Mouse (Mus musculus): Measurements from ENCODE around the gene Gm10696. TPM values are rescaled to one million over a fixed set of nuclear protein-coding genes. Genes with fewer than 3 reads are reported as not detected.
"Not testable (repeated sequence)": the region's sequence is repeated elsewhere in the genome, so short reads cannot be mapped to it uniquely, and the experiment has no call there.

Gm10696 gene
- polyA plus RNA-seq (2015; fragmentation: Nextera tagmentation; extraction: Ambion mirVana) = not detected in 2 replicates

DNA sequence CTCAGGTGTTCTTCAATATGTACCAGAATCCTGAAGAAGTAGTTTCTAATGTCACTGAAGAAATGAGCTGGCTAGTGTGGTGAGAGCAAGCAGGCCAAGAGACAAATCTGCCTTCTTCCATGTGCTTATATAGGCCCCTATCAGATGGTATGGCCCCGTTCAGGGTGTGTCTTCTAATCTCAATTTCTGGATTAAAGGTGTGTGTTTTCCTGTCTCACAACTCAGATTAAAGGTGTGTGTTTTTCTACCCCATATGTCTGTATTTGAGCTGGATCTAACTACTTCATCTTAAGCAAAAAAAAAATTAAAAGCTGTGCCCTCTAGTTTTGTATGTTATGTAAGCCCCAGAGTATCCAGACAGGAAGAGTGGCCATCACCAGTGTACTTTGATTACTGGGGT, at the start of gene Gm10696:
Gene Gm10696 (minus strand): TSS at position 101 of the 400 bp plus-strand sequence.
- H3K9me3 ChIP-seq (replicated peaks); H3K4me3 ChIP-seq (replicated peaks); H3K9ac ChIP-seq (replicated peaks); H3K4me2 ChIP-seq; H3K27me3 ChIP-seq (replicated peaks); ATAC-seq (ENCODE audit: low FRiP score); H3K36me3 ChIP-seq; H3K4me1 ChIP-seq; H3K27ac ChIP-seq (replicated peaks): not testable (repeated sequence)
- WGBS = 93% methylated on average over 1 of the region's 1 CpGs

DNA sequence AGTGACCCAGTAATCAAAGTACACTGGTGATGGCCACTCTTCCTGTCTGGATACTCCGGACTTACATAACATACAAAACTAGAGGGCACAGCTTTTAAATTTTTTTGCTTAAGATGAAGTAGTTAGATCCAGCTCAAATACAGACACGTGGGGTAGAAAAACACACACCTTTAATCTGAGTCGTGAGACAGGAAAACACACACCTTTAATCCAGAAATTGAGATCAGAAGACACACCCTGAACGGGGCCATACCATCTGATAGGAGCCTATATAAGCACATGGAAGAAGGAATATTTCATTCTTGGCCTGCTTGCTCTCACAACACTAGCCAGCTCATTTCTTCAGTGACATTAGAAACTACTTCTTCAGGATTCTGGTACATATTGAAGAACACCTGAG, 18.4 kb upstream of the Gm10696 start, which contains the start of gene Gm5286:
Gene Gm5286 (plus strand): TSS at position 301 of the 400 bp plus-strand sequence.
- H3K36me3 ChIP-seq; H3K4me1 ChIP-seq; H3K4me3 ChIP-seq (replicated peaks); H3K27ac ChIP-seq (replicated peaks); ATAC-seq (ENCODE audit: low FRiP score); H3K9me3 ChIP-seq (replicated peaks); H3K27me3 ChIP-seq (replicated peaks); H3K4me2 ChIP-seq; H3K9ac ChIP-seq (replicated peaks): not testable (repeated sequence)
- 84% methylated on average over 3 of the region's 4 CpGs for whole genome bisulfite sequencing

DNA sequence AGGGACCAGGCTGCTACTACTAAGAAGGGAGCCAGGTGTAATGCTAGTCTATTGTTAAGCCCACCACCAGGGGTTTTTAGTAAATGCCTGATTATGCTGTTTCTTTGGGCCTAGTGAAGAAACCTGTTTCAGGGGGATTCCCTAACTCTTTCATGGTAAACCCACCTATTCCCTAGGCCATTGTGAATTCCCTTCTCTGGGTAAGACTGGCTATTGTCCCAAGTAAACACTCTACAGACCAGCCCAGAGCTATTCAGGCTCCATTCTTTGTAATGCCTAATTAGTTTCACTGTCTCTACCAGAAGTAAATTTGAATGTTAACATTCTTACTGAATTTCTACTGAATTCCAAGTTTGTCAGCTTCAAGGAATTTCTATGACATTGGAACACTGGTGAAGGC, 10.6 kb downstream of the Gm10696 start:
- ATAC-seq (ENCODE audit: low FRiP score); H3K4me3 ChIP-seq (replicated peaks); H3K9ac ChIP-seq (replicated peaks); H3K9me3 ChIP-seq (replicated peaks); H3K4me1 ChIP-seq; H3K27me3 ChIP-seq (replicated peaks); H3K27ac ChIP-seq (replicated peaks); H3K36me3 ChIP-seq; H3K4me2 ChIP-seq: not testable (repeated sequence)

Other genes starting within 250 kb of the Gm10696 start
- not detected in 2 replicates for gene Gm9117, start 234.7 kb downstream of the Gm10696 start, polyA plus RNA-seq (2015; fragmentation: Nextera tagmentation; extraction: Ambion mirVana)
- gene Tdpoz5, start 216.9 kb downstream of the Gm10696 start, polyA plus RNA-seq (2015; fragmentation: Nextera tagmentation; extraction: Ambion mirVana) = not detected in 2 replicates
- gene Gm9125, start 123.3 kb downstream of the Gm10696 start, polyA plus RNA-seq (2015; fragmentation: Nextera tagmentation; extraction: Ambion mirVana) = 0.08 TPM in 1 of 2 replicates, not detected in the other
- not detected in 2 replicates for gene Gm10697, start 105.5 kb downstream of the Gm10696 start, polyA plus RNA-seq (2015; fragmentation: Nextera tagmentation; extraction: Ambion mirVana)
- not detected in 2 replicates for gene Gm5286, start 18.5 kb upstream of the Gm10696 start, polyA plus RNA-seq (2015; fragmentation: Nextera tagmentation; extraction: Ambion mirVana)
- not detected in 2 replicates for gene Gm4778, start 85.8 kb upstream of the Gm10696 start, polyA plus RNA-seq (2015; fragmentation: Nextera tagmentation; extraction: Ambion mirVana)
- 54.9 and 63.1 TPM in 2 replicates for gene Them4, start 131.9 kb upstream of the Gm10696 start, polyA plus RNA-seq (2015; fragmentation: Nextera tagmentation; extraction: Ambion mirVana)
- gene Them5, start 163.9 kb upstream of the Gm10696 start, polyA plus RNA-seq (2015; fragmentation: Nextera tagmentation; extraction: Ambion mirVana) = 0.60 and 0.77 TPM in 2 replicates
- 2.1 and 2.9 TPM in 2 replicates for gene C2cd4d, start 184.2 kb upstream of the Gm10696 start, polyA plus RNA-seq (2015; fragmentation: Nextera tagmentation; extraction: Ambion mirVana)
- 0.31 and 1.9 TPM in 2 replicates for gene Rorc, start 194.6 kb upstream of the Gm10696 start, polyA plus RNA-seq (2015; fragmentation: Nextera tagmentation; extraction: Ambion mirVana)
- gene Lingo4, start 220.3 kb upstream of the Gm10696 start, polyA plus RNA-seq (2015; fragmentation: Nextera tagmentation; extraction: Ambion mirVana) = 2.4 and 2.5 TPM in 2 replicates
- gene Tdrkh, start 235.1 kb upstream of the Gm10696 start, polyA plus RNA-seq (2015; fragmentation: Nextera tagmentation; extraction: Ambion mirVana) = 39.2 and 43.5 TPM in 2 replicates